Mouse (Mus musculus) liver, embryonic 14.5 days (tissue): ENCODE measurements around the gene Hist1h2bm. TPM values are rescaled to one million over a fixed set of nuclear protein-coding genes. Genes with fewer than 3 reads are reported as not detected.

Source experiments
- ATAC-seq: fragments of 200-750 bp; cut with Nextera tagmentation; 2 replicates; pipeline ENCODE4 v1.8.0; 2017; ENCODE audit warnings: moderate number of reproducible peaks, mild to moderate bottlenecking, moderate library complexity; ENCODE audit not compliant: insufficient read depth
- DNase-seq, 3 experiments: peaks; one replicate each; pipeline ENCODE4 v3.0.0-alpha.2; 2012 to 2013; ENCODE audit warnings: low read depth in 3 of 3, low spot score in 3 of 3
- H3K27ac ChIP-seq: fragments of 300-500 bp; sonication (generic); 2 replicates; pipeline ENCODE4 v1.5.1; 2014; ENCODE audit warnings: moderate library complexity, mild to moderate bottlenecking, control low read depth, inconsistent platforms
- H3K27me3 ChIP-seq: fragments of 300-500 bp; sonication (generic); 2 replicates; pipeline ENCODE4 v1.6.1; 2014; ENCODE audit warnings: mild to moderate bottlenecking, low read length, moderate library complexity; ENCODE audit not compliant: control insufficient read depth, insufficient read depth
- H3K36me3 ChIP-seq: fragments of 300-500 bp; sonication (generic); replicated peaks from 2 replicates; pipeline ENCODE4 v1.6.1; 2014; ENCODE audit warnings: low read depth; ENCODE audit not compliant: control insufficient read depth, insufficient read depth
- H3K4me1 ChIP-seq, 2 experiments: fragments of 200-500 bp in 1 of 2; fragments of 300-500 bp in 1 of 2; sonication (generic) in 1 of 2; replicated peaks; 2 replicates each; pipeline ENCODE4 v1.6.1; 2012 to 2014; ENCODE audit warnings: antibody characterized with exemption in 1 of 2, inconsistent platforms in 1 of 2, low read length in 1 of 2; ENCODE audit not compliant: control insufficient read depth in 2 of 2, insufficient read depth in 2 of 2
- H3K4me2 ChIP-seq: fragments of 300-500 bp; sonication (generic); 2 replicates; pipeline ENCODE4 v1.6.1; 2014; ENCODE audit warnings: low read depth, mild to moderate bottlenecking, control low read depth, moderate library complexity
- H3K4me3 ChIP-seq, 2 experiments: fragments of 200-500 bp in 1 of 2; fragments of 300-500 bp in 1 of 2; sonication (generic) in 1 of 2; 2 replicates each; pipeline ENCODE4 v1.5.1; 2012 to 2014; ENCODE audit warnings: low read depth in 2 of 2, low read length in 2 of 2, mild to moderate bottlenecking in 2 of 2, control low read depth in 1 of 2, inconsistent platforms in 1 of 2, moderate library complexity in 1 of 2; ENCODE audit not compliant: insufficient read depth in 1 of 2
- H3K9ac ChIP-seq: fragments of 300-500 bp; sonication (generic); replicated peaks from 2 replicates; pipeline ENCODE4 v1.6.1; 2014; ENCODE audit warnings: mild to moderate bottlenecking, control low read depth, moderate library complexity
- H3K9me3 ChIP-seq: fragments of 300-500 bp; sonication (generic); 2 replicates; pipeline ENCODE4 v1.6.1; 2016; ENCODE audit warnings: low read length, mixed read lengths; ENCODE audit not compliant: control insufficient read depth
- CTCF ChIP-seq: IDR thresholded peaks from 2 replicates; pipeline ENCODE4 v1.5.1; 2016; ENCODE audit warnings: antibody characterized with exemption, low read depth, control low read depth
- EP300 ChIP-seq: IDR thresholded peaks from 2 replicates; pipeline ENCODE4 v1.6.1; 2016; ENCODE audit warnings: antibody characterized with exemption, low read depth
- WGBS: fragments of 180-500 bp; shearing (Covaris S2); extraction: QIAGEN DNeasy Blood & Tissue Kit; methylation state at CpG from one replicate; pipeline ENCODE4 v1.1.7; 2014; ENCODE audit not compliant: insufficient replicate concordance; 5-methylcytosine and 5-hydroxymethylcytosine counted together
- polyA plus RNA-seq, 2 experiments: library from polyadenylated mRNA; depleted of rRNA in 1 of 2; stranded (reverse) in 1 of 2; unstranded in 1 of 2; fragments of >200 nt; fragmentation: Nextera tagmentation in 1 of 2; extraction: Ambion mirVana in 1 of 2; gene quantifications; 2 replicates each; pipeline versions ENCODE4 v1.2.1 to v1.2.3; 2012 to 2014

Gene Hist1h2bm
- polyA plus RNA-seq, 2 experiments, result 5.0 to 18.2 TPM

- peak overlapping the region; percentile 77 to 83 for H3K4me3 ChIP-seq
- H3K4me1 ChIP-seq, result peaks cover 12 to 21% of the 10 kb centered on the region in 2 experiments
- no peaks in the 10 kb centered on the region for H3K36me3 ChIP-seq
- no peak for TF ChIP-seq CTCF
- TF ChIP-seq EP300, result no peak
- no peaks in the 10 kb centered on the region for H3K9me3 ChIP-seq
- peak overlapping the region; percentile 29 for H3K9ac ChIP-seq
- peak overlapping the region; percentile 73 for H3K4me2 ChIP-seq
- peak; percentile 67 for ATAC-seq
- H3K27ac ChIP-seq, result no peak overlapping the region
- 2% methylated on average over 22 of the region's 22 CpGs for WGBS
- peak in 2 of 3 experiments; percentile 49 to 70 for DNase-seq
- H3K27me3 ChIP-seq, result no peaks in the 10 kb centered on the region
These were observed 10.9 kb upstream of the Hist1h2bm start for GRCm38 (mm10) chr13:21710821-21711525.

GRCm38 (mm10) chr13:21711698-21712097, 10.1 kb upstream of the Hist1h2bm start:
- Histone ChIP-seq H3K9ac (peak overlapping the region; percentile 29), H3K9me3 (no peaks in the 10 kb centered on the region), H3K4me3 (peak overlapping the region in 1 of 2 experiments; percentile 47; a peak in 2 of 4 replicates), H3K4me1 (peaks cover 12 to 21% of the 10 kb centered on the region in 2 experiments), H3K4me2 (peak overlapping the region; percentile 73), H3K36me3 (no peaks in the 10 kb centered on the region), H3K27ac (no peak overlapping the region), H3K27me3 (no peaks in the 10 kb centered on the region)
- no peak for TF ChIP-seq CTCF
- peak; percentile 58 for TF ChIP-seq EP300
- 22% methylated on average over 4 of the region's 4 CpGs for WGBS
- no peak for DNase-seq
- ATAC-seq, result no peak

DNA sequence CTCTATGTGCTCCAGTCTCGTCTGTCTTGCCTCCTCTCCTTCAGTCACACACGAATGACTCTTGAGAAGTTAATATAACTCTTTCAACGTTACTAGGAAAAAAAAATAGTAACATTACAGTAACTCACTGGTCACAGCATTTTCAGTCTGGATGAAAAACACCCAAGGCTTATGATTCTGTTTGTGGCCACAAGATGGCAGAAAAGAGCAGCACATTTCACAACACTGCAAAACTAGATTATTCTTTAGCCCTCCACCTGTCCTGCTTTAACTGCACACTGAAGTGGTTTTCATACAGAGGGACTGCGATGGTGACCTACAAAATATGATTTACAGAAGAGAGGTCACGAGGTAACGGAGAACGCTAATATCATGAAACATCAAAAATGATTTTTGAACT, 7.1 kb upstream of the Hist1h2bm start:
- TF ChIP-seq EP300 (no peak; the same call in 1 of the 2 replicates), CTCF (peak; percentile 88)
- peak overlapping the region; percentile 100 for H3K27ac ChIP-seq
- H3K4me2 ChIP-seq, result peak overlapping the region; percentile 99
- no peaks in the 10 kb centered on the region for H3K27me3 ChIP-seq
- peaks cover 15 to 31% of the 10 kb centered on the region in 2 experiments for H3K4me1 ChIP-seq
- peak overlapping the region; percentile 98 for H3K9ac ChIP-seq
- no peaks in the 10 kb centered on the region for H3K36me3 ChIP-seq
- ATAC-seq (no peak), DNase-seq (peak; percentile 70 to 79 (median 71))
- H3K9me3 ChIP-seq, result no peaks in the 10 kb centered on the region
- H3K4me3 ChIP-seq, result peak overlapping the region; percentile 65 to 73
- under 1% methylated on average over 7 of the region's 7 CpGs for WGBS

DNA sequence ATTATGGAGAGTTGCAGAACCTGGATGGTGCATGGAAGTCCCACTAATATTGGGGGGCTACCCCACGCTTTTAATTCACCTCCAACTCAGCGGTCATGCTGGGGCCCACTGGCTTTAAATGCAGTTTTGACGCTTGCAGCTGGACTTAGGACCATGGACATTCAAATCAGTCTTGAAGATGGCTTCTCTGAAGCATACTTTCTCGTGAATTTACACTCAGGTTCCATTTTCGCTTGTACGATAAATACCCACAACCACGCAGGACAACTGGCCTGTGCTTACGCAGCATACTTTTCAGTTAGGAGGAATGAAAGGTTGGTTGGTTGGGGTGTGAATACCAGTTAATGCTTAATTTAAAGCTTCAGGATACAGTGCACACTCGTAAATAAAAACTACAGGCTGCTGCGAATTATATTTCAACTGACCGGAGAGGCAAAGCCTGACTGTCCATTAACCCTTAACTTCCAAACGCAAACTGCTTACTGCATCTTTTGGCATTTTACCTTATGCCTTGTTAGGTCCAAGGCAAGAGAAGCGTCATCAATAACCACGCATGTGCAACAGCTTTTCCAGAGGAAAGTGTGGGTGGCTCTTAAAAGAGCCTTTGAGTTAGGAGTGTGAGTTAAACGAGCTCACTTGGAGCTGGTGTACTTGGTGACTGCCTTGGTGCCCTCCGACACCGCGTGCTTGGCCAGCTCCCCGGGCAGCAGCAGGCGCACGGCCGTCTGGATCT, 6.5 kb upstream of the Hist1h2bm start:
- H3K9ac ChIP-seq, result peak overlapping the region; percentile 98
- H3K27ac ChIP-seq, result peak overlapping the region; percentile 100
- no peaks in the 10 kb centered on the region for H3K36me3 ChIP-seq
- H3K4me3 ChIP-seq, result peak overlapping the region; percentile 65 to 73
- H3K9me3 ChIP-seq, result no peaks in the 10 kb centered on the region
- H3K27me3 ChIP-seq, result no peaks in the 10 kb centered on the region
- H3K4me1 ChIP-seq, result peaks cover 20 to 35% of the 10 kb centered on the region in 2 experiments
- WGBS, result under 1% methylated on average over 22 of the region's 22 CpGs
- H3K4me2 ChIP-seq, result peak overlapping the region; percentile 99
- ATAC-seq, result peak; percentile 2; the same call in 1 of the 2 replicates
- TF ChIP-seq CTCF (no peak), EP300 (no peak)
- DNase-seq, result peak in 2 of 3 experiments; percentile 56 to 65
